Mouse (Mus musculus): ENCODE measurements around the gene Thrsp.

DNA sequence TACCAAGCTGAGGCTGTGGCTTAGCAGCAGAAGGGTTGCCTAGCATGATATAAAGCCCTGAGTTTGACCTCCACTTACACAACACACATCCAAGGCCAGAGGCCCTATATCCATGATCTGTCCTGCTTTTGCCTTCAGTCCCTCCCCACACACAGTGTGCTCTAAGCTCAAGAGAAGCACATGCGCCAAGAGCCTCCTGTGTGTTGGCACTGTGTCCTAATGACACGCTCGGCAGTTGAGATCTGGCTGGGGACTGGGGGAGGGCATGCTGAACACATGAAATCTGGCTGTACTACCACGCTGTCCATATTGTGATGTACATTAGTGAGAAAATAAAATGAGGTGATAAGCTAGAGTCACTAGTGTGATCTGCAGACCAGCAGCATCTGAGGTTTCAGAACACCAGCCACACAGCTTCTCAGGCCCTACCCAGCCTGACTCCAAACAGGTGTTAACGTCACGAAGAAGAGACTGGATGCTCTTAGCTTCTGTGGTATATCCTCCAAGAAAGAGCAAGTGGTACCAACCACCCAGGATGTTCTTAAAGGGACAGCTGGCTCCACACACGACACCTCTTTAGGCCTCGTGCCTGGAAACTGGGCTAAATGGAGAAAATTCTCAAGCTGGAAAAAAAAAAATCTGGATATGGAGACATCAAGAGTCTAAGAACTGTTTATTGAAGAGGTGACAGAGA is 3.6 kb upstream of the Thrsp start:
- TF ChIP-seq CTCF (IDR thresholded peaks at IDR 0.05; ENCODE audit: extremely low read depth, insufficient read depth, low read length) (no peak), POLR2A (IDR thresholded peaks at IDR 0.05; ENCODE audit: extremely low read depth, insufficient read depth, low read length) (no peak)

Measured in cortical plate, adult 2 months (tissue).